Mouse (Mus musculus): ENCODE data around the gene Ubox5. TPM values are rescaled to one million over a fixed set of nuclear protein-coding genes. Genes with fewer than 3 reads are reported as not detected.

Ubox5 gene
- polyA plus RNA-seq, 1 experiment from 2014 or later: 4.1 TPM

GRCm38 (mm10) chr2:130558015-130558414 is 71.8 kb downstream of the Ubox5 start:
- Histone ChIP-seq H3K27ac (ENCODE audit: low read length) (no peak overlapping the region), H3K9ac (ENCODE audit: low read depth, low read length) (no peak overlapping the region), H3K27me3 (ENCODE audit: control insufficient read depth, insufficient read depth, low read depth, low read length) (no peaks in the 10 kb centered on the region), H3K4me1 (ENCODE audit: control insufficient read depth, low read depth, low read length) (peaks cover 4% of the 10 kb centered on the region), H3K9me3 (replicated peaks; ENCODE audit: control insufficient read depth, low read length) (no peaks in the 10 kb centered on the region), H3K36me3 (ENCODE audit: control insufficient read depth, insufficient read depth) (peaks cover 7% of the 10 kb centered on the region), H3K4me3 (ENCODE audit: low read depth, low read length) (no peak overlapping the region), H3K4me2 (ENCODE audit: low read depth, low read length) (no peak overlapping the region)
- WGBS (ENCODE audit: insufficient replicate concordance): 54% methylated on average over 2 of the region's 2 CpGs
- no peak for ATAC-seq (ENCODE audit: low read depth)

GRCm38 (mm10) chr2:130557462-130557861 is 72.4 kb downstream of the Ubox5 start:
- no peak overlapping the region for H3K4me2 ChIP-seq (ENCODE audit: low read depth, low read length)
- WGBS (ENCODE audit: insufficient replicate concordance): 87% methylated on average over 2 of the region's 2 CpGs
- H3K27ac ChIP-seq (ENCODE audit: low read length): no peak overlapping the region
- no peaks in the 10 kb centered on the region for H3K27me3 ChIP-seq (ENCODE audit: control insufficient read depth, insufficient read depth, low read depth, low read length)
- ATAC-seq (ENCODE audit: low read depth): no peak
- H3K4me1 ChIP-seq (ENCODE audit: control insufficient read depth, low read depth, low read length): no peaks in the 10 kb centered on the region
- H3K9me3 ChIP-seq (replicated peaks; ENCODE audit: control insufficient read depth, low read length): no peaks in the 10 kb centered on the region
- H3K9ac ChIP-seq (ENCODE audit: low read depth, low read length): no peak overlapping the region
- H3K4me3 ChIP-seq (ENCODE audit: low read depth, low read length): no peak overlapping the region
- H3K36me3 ChIP-seq (ENCODE audit: control insufficient read depth, insufficient read depth): peaks cover 7% of the 10 kb centered on the region

- Histone ChIP-seq H3K9ac (ENCODE audit: low read depth, low read length) (no peak overlapping the region), H3K9me3 (replicated peaks; ENCODE audit: control insufficient read depth, low read length) (no peaks in the 10 kb centered on the region), H3K36me3 (ENCODE audit: control insufficient read depth, insufficient read depth) (peaks cover 10% of the 10 kb centered on the region), H3K4me1 (ENCODE audit: control insufficient read depth, low read depth, low read length) (no peaks in the 10 kb centered on the region), H3K27me3 (ENCODE audit: control insufficient read depth, insufficient read depth, low read depth, low read length) (no peaks in the 10 kb centered on the region), H3K4me3 (ENCODE audit: low read depth, low read length) (no peak overlapping the region), H3K4me2 (ENCODE audit: low read depth, low read length) (no peak overlapping the region), H3K27ac (ENCODE audit: low read length) (no peak overlapping the region)
- ATAC-seq (ENCODE audit: low read depth): no peak
- WGBS (ENCODE audit: insufficient replicate concordance): 65% methylated on average over 1 of the region's 1 CpGs
Measured at GRCm38 (mm10) chr2:130556292-130556691, 73.5 kb downstream of the Ubox5 start.

DNA sequence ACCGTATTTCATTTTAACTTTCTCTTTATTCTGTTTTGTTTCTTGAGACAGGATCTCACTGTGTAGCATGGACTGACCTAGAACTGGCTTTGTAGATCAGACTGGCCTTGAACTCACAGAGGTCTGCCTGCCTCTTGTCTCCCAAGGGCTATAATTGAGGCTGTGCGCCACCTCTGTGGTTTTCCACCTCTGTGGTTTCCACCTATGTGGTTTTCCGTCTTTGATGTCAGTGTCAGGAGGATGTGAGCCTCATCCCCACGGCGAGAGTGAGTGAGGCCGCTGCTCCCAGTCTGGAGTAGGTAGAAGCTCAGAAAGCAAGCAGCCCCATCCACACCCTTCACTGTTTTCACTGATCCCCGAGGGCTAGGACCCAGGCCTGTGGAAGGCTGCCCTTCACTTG is 75.0 kb downstream of the Ubox5 start:
- 73% methylated on average over 7 of the region's 7 CpGs for WGBS (ENCODE audit: insufficient replicate concordance)
- Histone ChIP-seq H3K4me1 (ENCODE audit: control insufficient read depth, low read depth, low read length) (no peaks in the 10 kb centered on the region), H3K27ac (ENCODE audit: low read length) (no peak overlapping the region), H3K9me3 (replicated peaks; ENCODE audit: control insufficient read depth, low read length) (no peaks in the 10 kb centered on the region), H3K36me3 (ENCODE audit: control insufficient read depth, insufficient read depth) (peaks cover 10% of the 10 kb centered on the region), H3K4me3 (ENCODE audit: low read depth, low read length) (no peak overlapping the region), H3K27me3 (ENCODE audit: control insufficient read depth, insufficient read depth, low read depth, low read length) (no peaks in the 10 kb centered on the region), H3K4me2 (ENCODE audit: low read depth, low read length) (no peak overlapping the region), H3K9ac (ENCODE audit: low read depth, low read length) (no peak overlapping the region)
- ATAC-seq (ENCODE audit: low read depth): no peak

DNA sequence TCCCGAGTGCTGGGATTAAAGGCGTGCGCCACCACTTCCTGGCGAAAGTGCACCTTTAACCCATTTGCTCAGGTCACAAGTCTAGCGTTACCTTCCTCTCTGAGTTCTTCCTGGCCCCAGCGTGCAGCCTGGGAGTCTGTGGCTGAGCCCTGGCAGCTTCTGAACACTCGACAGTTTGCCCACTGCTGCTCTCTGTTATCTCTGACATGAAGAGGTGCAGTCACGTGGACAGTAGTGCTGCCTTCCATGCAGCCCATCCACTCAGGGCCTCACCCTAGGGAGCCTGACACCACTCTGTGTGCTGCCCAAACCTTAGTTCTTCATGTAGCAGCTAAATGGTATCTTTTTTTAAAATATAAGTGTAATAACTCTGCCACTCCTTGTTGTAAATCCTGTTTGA is 82.9 kb downstream of the Ubox5 start:
- H3K27ac ChIP-seq (ENCODE audit: low read length): no peak overlapping the region
- H3K4me1 ChIP-seq (ENCODE audit: control insufficient read depth, low read depth, low read length): no peaks in the 10 kb centered on the region; the same call in 1 of the 2 replicates
- ATAC-seq (ENCODE audit: low read depth): peak; percentile 82
- no peaks in the 10 kb centered on the region for H3K27me3 ChIP-seq (ENCODE audit: control insufficient read depth, insufficient read depth, low read depth, low read length)
- no peak overlapping the region for H3K4me2 ChIP-seq (ENCODE audit: low read depth, low read length)
- H3K9ac ChIP-seq (ENCODE audit: low read depth, low read length): no peak overlapping the region
- H3K4me3 ChIP-seq (ENCODE audit: low read depth, low read length): no peak overlapping the region
- WGBS (ENCODE audit: insufficient replicate concordance): 49% methylated on average over 8 of the region's 8 CpGs
- H3K9me3 ChIP-seq (replicated peaks; ENCODE audit: control insufficient read depth, low read length): no peaks in the 10 kb centered on the region
- peaks cover 30% of the 10 kb centered on the region for H3K36me3 ChIP-seq (ENCODE audit: control insufficient read depth, insufficient read depth)

DNA sequence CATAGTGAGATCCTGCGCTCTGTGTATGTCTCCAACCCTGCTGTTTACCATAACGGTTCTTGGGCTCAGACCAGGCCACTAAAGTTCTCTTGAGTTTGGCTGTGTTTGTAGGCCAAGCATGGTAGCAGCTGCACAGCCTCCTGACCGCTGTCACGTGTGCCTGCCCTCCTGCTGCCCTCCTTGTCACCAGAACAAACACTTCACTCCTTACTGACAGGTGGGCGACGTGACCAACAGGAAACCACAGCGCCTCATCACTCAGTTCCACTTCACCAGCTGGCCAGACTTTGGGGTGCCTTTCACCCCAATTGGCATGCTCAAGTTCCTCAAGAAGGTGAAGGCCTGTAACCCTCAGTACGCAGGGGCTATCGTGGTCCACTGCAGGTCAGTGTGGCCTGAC is 89.6 kb downstream of the Ubox5 start:
- peaks cover 33% of the 10 kb centered on the region for H3K36me3 ChIP-seq (ENCODE audit: control insufficient read depth, insufficient read depth)
- no peak overlapping the region for H3K4me2 ChIP-seq (ENCODE audit: low read depth, low read length)
- no peak for ATAC-seq (ENCODE audit: low read depth)
- H3K27me3 ChIP-seq (ENCODE audit: control insufficient read depth, insufficient read depth, low read depth, low read length): no peaks in the 10 kb centered on the region
- H3K9me3 ChIP-seq (replicated peaks; ENCODE audit: control insufficient read depth, low read length): no peaks in the 10 kb centered on the region
- H3K9ac ChIP-seq (ENCODE audit: low read depth, low read length): no peak overlapping the region
- 62% methylated on average over 9 of the region's 9 CpGs for WGBS (ENCODE audit: insufficient replicate concordance)
- no peak overlapping the region for H3K4me3 ChIP-seq (ENCODE audit: low read depth, low read length)
- no peak overlapping the region for H3K27ac ChIP-seq (ENCODE audit: low read length)
- H3K4me1 ChIP-seq (ENCODE audit: control insufficient read depth, low read depth, low read length): no peaks in the 10 kb centered on the region

Other genes with a start within 250 kb of the Ubox5 start
- 2.5 and 5.0 TPM in 2 replicates for gene Cpxm1, start 232.5 kb downstream of the Ubox5 start, polyA plus RNA-seq (2015; fragmentation: Nextera tagmentation; extraction: Ambion mirVana)
- not detected in 2 replicates for gene Gm28372, start 224.8 kb downstream of the Ubox5 start, polyA plus RNA-seq (2015; fragmentation: Nextera tagmentation; extraction: Ambion mirVana)
- gene 1700020A23Rik, start 224.8 kb downstream of the Ubox5 start, polyA plus RNA-seq (2015; fragmentation: Nextera tagmentation; extraction: Ambion mirVana): not detected in 2 replicates
- gene Tmem239, start 223.6 kb downstream of the Ubox5 start, polyA plus RNA-seq (2015; fragmentation: Nextera tagmentation; extraction: Ambion mirVana): not detected in 2 replicates
- gene Vps16, start 205.7 kb downstream of the Ubox5 start, polyA plus RNA-seq (2015; fragmentation: Nextera tagmentation; extraction: Ambion mirVana): 33.0 and 39.3 TPM in 2 replicates
- 3.2 and 3.8 TPM in 2 replicates for gene Pced1a, start 205.3 kb downstream of the Ubox5 start, polyA plus RNA-seq (2015; fragmentation: Nextera tagmentation; extraction: Ambion mirVana)
- gene Ptpra, start 179.8 kb downstream of the Ubox5 start, polyA plus RNA-seq (2015; fragmentation: Nextera tagmentation; extraction: Ambion mirVana): 26.7 and 29.6 TPM in 2 replicates
- gene Mrps26, start 66.3 kb downstream of the Ubox5 start, polyA plus RNA-seq (2015; fragmentation: Nextera tagmentation; extraction: Ambion mirVana): 30.9 and 34.3 TPM in 2 replicates
- gene Oxt, start 53.9 kb downstream of the Ubox5 start, polyA plus RNA-seq (2015; fragmentation: Nextera tagmentation; extraction: Ambion mirVana): not detected in 2 replicates
- gene Avp, start 47.5 kb downstream of the Ubox5 start, polyA plus RNA-seq (2015; fragmentation: Nextera tagmentation; extraction: Ambion mirVana): not detected in 2 replicates
- 7.9 and 8.8 TPM in 2 replicates for gene Fastkd5, start within 50 bp of the Ubox5 start, polyA plus RNA-seq (2015; fragmentation: Nextera tagmentation; extraction: Ambion mirVana)
- 1.6 and 1.9 TPM in 2 replicates for gene Lzts3, start 12.8 kb upstream of the Ubox5 start, polyA plus RNA-seq (2015; fragmentation: Nextera tagmentation; extraction: Ambion mirVana)
- 43.0 and 48.3 TPM in 2 replicates for gene Ddrgk1, start 34.6 kb upstream of the Ubox5 start, polyA plus RNA-seq (2015; fragmentation: Nextera tagmentation; extraction: Ambion mirVana)
- gene Itpa, start 37.6 kb upstream of the Ubox5 start, polyA plus RNA-seq (2015; fragmentation: Nextera tagmentation; extraction: Ambion mirVana): 37.0 and 41.0 TPM in 2 replicates
- 0.09 and 0.16 TPM in 2 replicates for gene Slc4a11, start 67.5 kb upstream of the Ubox5 start, polyA plus RNA-seq (2015; fragmentation: Nextera tagmentation; extraction: Ambion mirVana)

Data from liver, embryonic 16.5 days (tissue).